Mouse (Mus musculus): ENCODE measurements around the gene Ulbp1. TPM values are rescaled to one million over a fixed set of nuclear protein-coding genes. Genes with fewer than 3 reads are reported as not detected.

Ulbp1 gene
- total and polyA plus RNA-seq, 3 experiments, result 4.8 to 5.3 TPM; not detected in 1

DNA sequence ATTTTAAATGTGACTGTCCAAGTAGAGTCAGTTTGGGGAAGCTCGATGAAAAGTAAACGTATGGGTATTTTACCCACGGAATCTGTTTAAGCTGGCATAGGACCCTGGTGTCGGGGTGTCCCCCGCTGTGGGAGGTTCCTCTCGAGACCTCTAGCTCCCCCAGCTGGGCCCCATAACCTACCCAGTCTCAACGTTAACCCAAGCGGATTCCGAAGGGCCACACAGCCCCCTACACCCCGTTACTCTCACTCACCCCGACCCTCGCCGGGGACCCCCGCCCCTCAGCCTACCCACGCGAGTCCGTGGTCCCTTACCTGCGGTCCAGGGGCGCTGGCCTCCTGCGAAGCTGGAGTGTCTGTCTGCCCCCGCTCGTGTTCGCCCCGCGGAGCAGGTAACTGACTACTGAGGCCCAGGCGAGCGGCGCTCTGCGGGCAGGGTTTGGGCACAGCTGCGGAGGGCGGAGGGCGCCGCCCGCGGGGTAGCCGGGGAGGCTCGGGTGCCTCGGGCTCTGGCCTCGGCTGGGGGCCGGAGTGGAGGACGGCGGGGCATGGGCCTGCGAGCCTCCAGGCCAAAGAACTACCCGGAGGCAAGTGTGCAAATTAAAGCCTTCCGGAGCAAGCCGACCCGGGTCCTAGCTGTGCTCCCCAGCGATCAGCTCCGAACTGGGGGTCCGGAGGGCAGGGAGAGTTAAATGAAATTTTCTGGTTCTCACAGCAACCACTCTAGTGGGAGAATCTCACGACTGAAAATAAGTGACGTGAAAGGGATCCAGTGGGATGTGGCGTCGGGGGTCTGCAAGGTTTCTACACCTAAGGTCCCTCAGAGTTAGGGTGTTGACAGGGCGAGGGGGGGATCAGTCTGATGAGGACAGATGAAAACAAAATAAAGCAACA, 80.0 kb downstream of the Ulbp1 start:
- no peak for DNase-seq (ENCODE audit: low read depth, low spot score)
- H3K9me3 ChIP-seq (replicated peaks; ENCODE audit: insufficient read depth, low read length), result no peaks in the 10 kb centered on the region
- no peak overlapping the region for H3K4me3 ChIP-seq (ENCODE audit: control insufficient read depth in 1 of 2, insufficient read depth in 1 of 2, low read depth in 2 of 2, low read length in 2 of 2)
- no peaks in the 10 kb centered on the region for H3K4me1 ChIP-seq (ENCODE audit: control insufficient read depth in 1 of 2, insufficient read depth in 2 of 2, low read length in 2 of 2)
- no peaks in the 10 kb centered on the region for H3K79me2 ChIP-seq (ENCODE audit: control insufficient read depth, insufficient read depth, low read length, poor library complexity)
- TF ChIP-seq RCOR1 (IDR thresholded peaks at IDR 0.05; ENCODE audit: low read depth, low read length) (no peak), ZC3H11A (IDR thresholded peaks at IDR 0.05; ENCODE audit: low read depth, low read length) (no peak)
- H3K27ac ChIP-seq (ENCODE audit: control insufficient read depth, low read depth, low read length), result no peak overlapping the region
- no peaks in the 10 kb centered on the region for H3K27me3 ChIP-seq (ENCODE audit: control insufficient read depth in 1 of 2, insufficient read depth in 2 of 2, low read length in 2 of 2)
- no peak overlapping the region for H3K9ac ChIP-seq (ENCODE audit: control insufficient read depth, low read depth, low read length, poor library complexity, severe bottlenecking)
- no peaks in the 10 kb centered on the region for H3K36me3 ChIP-seq (ENCODE audit: control insufficient read depth in 1 of 2, insufficient read depth in 2 of 2, low read length in 2 of 2)

DNA sequence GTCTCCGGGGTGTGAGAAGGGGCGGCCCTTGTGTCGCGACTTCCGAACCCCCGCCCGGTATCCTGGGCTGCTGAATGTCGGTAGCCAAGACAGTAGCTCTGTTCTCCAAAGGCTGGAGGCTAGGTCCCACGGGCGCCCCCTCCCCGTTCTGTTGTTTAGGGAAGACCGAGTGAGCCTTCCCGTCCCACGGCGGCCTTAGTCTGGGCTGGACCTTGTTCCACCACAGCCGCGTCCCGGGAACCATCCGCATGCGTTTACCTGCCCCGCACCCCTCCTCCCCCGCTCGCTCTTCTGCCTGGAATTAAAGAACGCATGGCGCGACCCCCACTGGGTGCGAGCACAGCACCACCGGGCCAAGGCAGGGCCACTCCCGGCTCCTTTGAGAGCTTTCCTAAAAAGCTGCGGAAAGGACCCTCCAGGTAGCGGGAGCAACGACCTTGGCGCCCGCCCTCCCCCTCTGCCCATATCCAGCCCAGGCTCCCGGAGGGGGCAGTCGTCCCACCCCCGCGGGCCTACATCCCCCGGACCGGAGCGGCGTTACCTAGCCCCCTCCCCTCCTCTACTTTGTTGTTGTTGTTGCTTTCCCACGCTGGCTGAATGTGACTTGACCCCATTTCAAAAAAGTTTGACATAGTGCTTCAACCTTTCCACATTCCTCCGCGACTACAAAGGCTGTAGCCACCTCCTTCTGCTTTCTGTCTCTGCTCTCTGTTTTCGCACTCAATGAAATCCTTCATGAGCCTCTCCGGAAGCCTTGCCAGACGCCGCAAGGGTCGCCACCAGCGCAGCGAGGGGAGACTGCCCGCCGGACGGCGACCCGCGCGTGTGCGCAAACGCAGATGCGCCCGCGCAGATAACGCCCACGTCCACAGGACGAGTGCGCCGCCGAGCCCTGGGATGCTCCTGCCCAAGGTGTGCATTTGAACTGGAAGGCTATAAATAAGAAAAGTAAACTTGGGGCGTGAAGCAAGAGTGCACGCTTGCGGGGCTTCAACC, 81.2 kb downstream of the Ulbp1 start:
- DNase-seq (ENCODE audit: low read depth, low spot score), result no peak
- H3K9ac ChIP-seq (ENCODE audit: control insufficient read depth, low read depth, low read length, poor library complexity, severe bottlenecking), result no peak overlapping the region

GRCm38 (mm10) chr10:7391561-7391934, 81.9 kb downstream of the Ulbp1 start:
- Histone ChIP-seq H3K4me3 (ENCODE audit: control insufficient read depth in 1 of 2, insufficient read depth in 1 of 2, low read depth in 2 of 2, low read length in 2 of 2) (no peak overlapping the region), H3K27ac (ENCODE audit: control insufficient read depth, low read depth, low read length) (no peak overlapping the region), H3K9ac (ENCODE audit: control insufficient read depth, low read depth, low read length, poor library complexity, severe bottlenecking) (no peak overlapping the region), H3K36me3 (ENCODE audit: control insufficient read depth in 1 of 2, insufficient read depth in 2 of 2, low read length in 2 of 2) (no peaks in the 10 kb centered on the region), H3K4me1 (ENCODE audit: control insufficient read depth in 1 of 2, insufficient read depth in 2 of 2, low read length in 2 of 2) (no peaks in the 10 kb centered on the region), H3K9me3 (replicated peaks; ENCODE audit: insufficient read depth, low read length) (no peaks in the 10 kb centered on the region), H3K27me3 (ENCODE audit: control insufficient read depth in 1 of 2, insufficient read depth in 2 of 2, low read length in 2 of 2) (no peaks in the 10 kb centered on the region), H3K79me2 (ENCODE audit: control insufficient read depth, insufficient read depth, low read length, poor library complexity) (no peaks in the 10 kb centered on the region)
- TF ChIP-seq ELF1 (IDR thresholded peaks at IDR 0.05; ENCODE audit: low read depth, low read length) (no peak), GABPA (IDR thresholded peaks at IDR 0.05; ENCODE audit: low read depth, low read length) (no peak), CTCF (IDR thresholded peaks at IDR 0.05 in 2 of 3, conservative IDR thresholded peaks at IDR 0.05 in 1 of 3; ENCODE audit: control insufficient read depth in 1 of 3, insufficient read depth in 1 of 3, low read depth in 2 of 3, low read length in 3 of 3, poor library complexity in 1 of 3, severe bottlenecking in 1 of 3) (no peak), TCF12 (IDR thresholded peaks at IDR 0.05; ENCODE audit: low read depth, low read length) (no peak), MAZ (IDR thresholded peaks at IDR 0.05; ENCODE audit: low read depth, low read length) (no peak)
- no peak for DNase-seq (ENCODE audit: low read depth, low spot score)

More for the DNA sequence above, 81.2 kb downstream of the Ulbp1 start:
- H3K4me1 ChIP-seq (ENCODE audit: control insufficient read depth in 1 of 2, insufficient read depth in 2 of 2, low read length in 2 of 2), result no peaks in the 10 kb centered on the region
- no peaks in the 10 kb centered on the region for H3K79me2 ChIP-seq (ENCODE audit: control insufficient read depth, insufficient read depth, low read length, poor library complexity)
- H3K9me3 ChIP-seq (replicated peaks; ENCODE audit: insufficient read depth, low read length), result no peaks in the 10 kb centered on the region
- H3K36me3 ChIP-seq (ENCODE audit: control insufficient read depth in 1 of 2, insufficient read depth in 2 of 2, low read length in 2 of 2), result no peaks in the 10 kb centered on the region
- no peak for TF ChIP-seq ZNF384 (IDR thresholded peaks at IDR 0.05; ENCODE audit: low read depth, low read length)
- no peak overlapping the region for H3K4me3 ChIP-seq (ENCODE audit: control insufficient read depth in 1 of 2, insufficient read depth in 1 of 2, low read depth in 2 of 2, low read length in 2 of 2)
- no peaks in the 10 kb centered on the region for H3K27me3 ChIP-seq (ENCODE audit: control insufficient read depth in 1 of 2, insufficient read depth in 2 of 2, low read length in 2 of 2)
- H3K27ac ChIP-seq (ENCODE audit: control insufficient read depth, low read depth, low read length), result no peak overlapping the region
